8 mouse cellular contexts compared by ENCODE assay signal in genomic region chr11:5098736-5099542, GRCm38 (mm10). TPM values are rescaled to one million over a fixed set of nuclear protein-coding genes. Genes with fewer than 3 reads are reported as not detected.
DNase-seq lines count a peak whose midpoint lies in the region; ATAC-seq and TF ChIP-seq lines count a peak whose summit lies in the region.

Gene Rhbdd3, plus strand, starts transcription at chr11:5098926.
Gene Ewsr1, minus strand, starts transcription at chr11:5099266.

- peak; percentile 83 for ATAC-seq in embryonic facial prominence, embryonic 13.5 days (ENCODE audit: insufficient number of reproducible peaks, insufficient read depth, low FRiP score, low TSS enrichment, low read depth)
- ATAC-seq in limb, embryonic 13.5 days (ENCODE audit: low FRiP score, low read depth) = peak; percentile 91
- peak; percentile 89 for ATAC-seq in midbrain, embryonic 16.5 days

- peak; percentile 95 for DNase-seq in 3134 (ENCODE audit: extremely low read depth, insufficient read length, low spot score)
- DNase-seq in adrenal gland, postnatal 36 days = peak; percentile 96 to 98
- peak; percentile 97 to 99 for DNase-seq in heart, adult 2 months
- DNase-seq in kidney, adult 8-10 months = peak; percentile 94 to 96
- peak; percentile 98 to 100 for DNase-seq in spleen, postnatal 10 days (ENCODE audit: low spot score in 2 of 2)

- peak within 1 kb of the TSS; percentile 100 for H3K9ac ChIP-seq in embryonic facial prominence, embryonic 13.5 days
- H3K9ac ChIP-seq in heart, adult 2 months (ENCODE audit: low read depth, low read length) = peak within 1 kb of the TSS; percentile 82
- peak within 1 kb of the TSS; percentile 96 for H3K9ac ChIP-seq in limb, embryonic 13.5 days
- peak within 1 kb of the TSS; percentile 87 for H3K9ac ChIP-seq in midbrain, embryonic 16.5 days (ENCODE audit: low read depth, low read length)

- TF ChIP-seq EP300 in heart, adult 2 months (IDR thresholded peaks at IDR 0.05; ENCODE audit: insufficient read depth, low read depth, low read length) = 0 out of 2 replicates have a peak, but pooled peaks have one; percentile 38

- peak within 1 kb of the TSS; percentile 99 for H3K4me3 ChIP-seq in embryonic facial prominence, embryonic 13.5 days
- peak within 1 kb of the TSS; percentile 98 for H3K4me3 ChIP-seq in heart, adult 2 months
- H3K4me3 ChIP-seq in limb, embryonic 13.5 days = peak within 1 kb of the TSS; percentile 100
- peak within 1 kb of the TSS; percentile 95 for H3K4me3 ChIP-seq in midbrain, embryonic 16.5 days (ENCODE audit: low read depth, low read length)

- H3K4me1 ChIP-seq in embryonic facial prominence, embryonic 13.5 days = peaks cover 37% of the 10 kb centered on the region
- H3K4me1 ChIP-seq in heart, adult 2 months (ENCODE audit: control insufficient read depth, insufficient read depth, low read length) = peaks cover 6% of the 10 kb centered on the region
- peaks cover 43% of the 10 kb centered on the region for H3K4me1 ChIP-seq in limb, embryonic 13.5 days
- H3K4me1 ChIP-seq in midbrain, embryonic 16.5 days (ENCODE audit: control insufficient read depth, insufficient read depth, low read length) = peaks cover 34% of the 10 kb centered on the region

- intact Hi-C loops in heart, adult 2 months (cut with DNase I) = loop anchor here (2.0 to 5.0 kb wide), 2 partner anchors 34 to 1002 kb away; partner anchors contain the start of genes Gas2l1 and Mtfp1

- H3K27me3 ChIP-seq in embryonic facial prominence, embryonic 13.5 days = no peaks in the 10 kb centered on the region
- no peaks in the 10 kb centered on the region for H3K27me3 ChIP-seq in heart, adult 2 months (ENCODE audit: control insufficient read depth, insufficient read depth, low read length)
- H3K27me3 ChIP-seq in limb, embryonic 13.5 days = no peaks in the 10 kb centered on the region
- H3K27me3 ChIP-seq in midbrain, embryonic 16.5 days (ENCODE audit: control insufficient read depth, insufficient read depth, low read depth, low read length) = no peaks in the 10 kb centered on the region

- TF ChIP-seq CTCF in heart, adult 2 months (IDR thresholded peaks at IDR 0.05) = no peak

- peak within 1 kb of the TSS; percentile 98 for H3K27ac ChIP-seq in embryonic facial prominence, embryonic 13.5 days
- peak within 1 kb of the TSS; percentile 100 for H3K27ac ChIP-seq in heart, adult 2 months
- H3K27ac ChIP-seq in limb, embryonic 13.5 days = peak within 1 kb of the TSS; percentile 96
- peak within 1 kb of the TSS; percentile 99 for H3K27ac ChIP-seq in midbrain, embryonic 16.5 days (ENCODE audit: low read length)

- peak within 1 kb of the TSS; percentile 87 for H3K4me2 ChIP-seq in embryonic facial prominence, embryonic 13.5 days
- peak within 1 kb of the TSS; percentile 91 for H3K4me2 ChIP-seq in limb, embryonic 13.5 days (replicated peaks)
- peak within 1 kb of the TSS; percentile 85 for H3K4me2 ChIP-seq in midbrain, embryonic 16.5 days (ENCODE audit: low read length)

- H3K79me2 ChIP-seq in heart, adult 2 months (replicated peaks; ENCODE audit: control insufficient read depth, insufficient read depth, low read length) = peaks cover 3% of the 10 kb centered on the region

- H3K9me3 ChIP-seq in embryonic facial prominence, embryonic 13.5 days = no peaks in the 10 kb centered on the region
- no peaks in the 10 kb centered on the region for H3K9me3 ChIP-seq in limb, embryonic 13.5 days
- H3K9me3 ChIP-seq in midbrain, embryonic 16.5 days (replicated peaks; ENCODE audit: control insufficient read depth, low read length, poor library complexity, severe bottlenecking) = no peaks in the 10 kb centered on the region

- under 1% methylated on average over 88 of the region's 92 CpGs for WGBS in embryonic facial prominence, embryonic 13.5 days
- under 1% methylated on average over 92 of the region's 92 CpGs for WGBS in heart, adult 2 months
- under 1% methylated on average over 92 of the region's 92 CpGs for WGBS in limb, embryonic 13.5 days
- under 1% methylated on average over 86 of the region's 92 CpGs for WGBS in midbrain, embryonic 16.5 days

- TF ChIP-seq POLR2A in heart, adult 2 months (IDR thresholded peaks at IDR 0.05; ENCODE audit: insufficient read depth, low read depth, low read length) = peak; percentile 93

- H3K36me3 ChIP-seq in embryonic facial prominence, embryonic 13.5 days = peaks cover 3% of the 10 kb centered on the region
- peaks cover 5% of the 10 kb centered on the region; the same call in 1 of the 2 replicates for H3K36me3 ChIP-seq in heart, adult 2 months (ENCODE audit: control insufficient read depth, insufficient read depth, low read length)
- peaks cover 11% of the 10 kb centered on the region; the same call in 1 of the 2 replicates for H3K36me3 ChIP-seq in limb, embryonic 13.5 days
- no peaks in the 10 kb centered on the region for H3K36me3 ChIP-seq in midbrain, embryonic 16.5 days (ENCODE audit: control insufficient read depth, insufficient read depth, low read length)

RNA-seq across cellular contexts. Expression of gene Rhbdd3, which starts in this region (rescaled TPM):
- 10 to 100 TPM; 17.3 to 27.7 TPM for total RNA-seq in adrenal gland, postnatal 36 days (2021)
- polyA plus RNA-seq in embryonic facial prominence, embryonic 13.5 days (2015; fragmentation: Nextera tagmentation; extraction: Ambion mirVana) = 22.3 and 27.9 TPM in 2 replicates
- total RNA-seq in heart, adult 2 months (2021) = 10 to 100 TPM; 21.2 to 23.3 TPM
- polyA plus RNA-seq in heart, adult 2 months (2012; rRNA removed) = 30.9 and 34.4 TPM in 2 replicates
- polyA plus RNA-seq in limb, embryonic 13.5 days (2015; fragmentation: Nextera tagmentation; extraction: Ambion mirVana) = 25.1 and 25.9 TPM in 2 replicates
- polyA plus RNA-seq in midbrain, embryonic 16.5 days (2015; fragmentation: Nextera tagmentation; extraction: Ambion mirVana) = 46.9 and 48.8 TPM in 2 replicates

RNA-seq across cellular contexts. Expression of gene Ewsr1, which starts in this region (rescaled TPM):
- total RNA-seq in adrenal gland, postnatal 36 days (2021) = 100 to 1,000 TPM; 219 to 230 TPM
- 859 and 909 TPM in 2 replicates for polyA plus RNA-seq in embryonic facial prominence, embryonic 13.5 days (2015; fragmentation: Nextera tagmentation; extraction: Ambion mirVana)
- total RNA-seq in heart, adult 2 months (2021) = 10 to 100 TPM; 89.7 to 92.3 TPM
- 164 and 193 TPM in 2 replicates for polyA plus RNA-seq in heart, adult 2 months (2012; rRNA removed)
- 920 and 938 TPM in 2 replicates for polyA plus RNA-seq in limb, embryonic 13.5 days (2015; fragmentation: Nextera tagmentation; extraction: Ambion mirVana)
- polyA plus RNA-seq in midbrain, embryonic 16.5 days (2015; fragmentation: Nextera tagmentation; extraction: Ambion mirVana) = 548 and 592 TPM in 2 replicates

Comparison
In these comparisons a context has a peak if more than half of its experiments do, and no peak if none do; other contexts are left out.
1. Peak in every context shown above with its lines: DNase-seq, ATAC-seq, H3K4me3 ChIP-seq and H3K27ac ChIP-seq.